Mouse (Mus musculus) megakaryocyte-erythroid progenitor cell, adult 5-6 weeks (primary cell): ENCODE results near the gene Tcam1. TPM values are rescaled to one million over a fixed set of nuclear protein-coding genes. Genes with fewer than 3 reads are reported as not detected.
A peak's percentile ranks its signal among the peaks of the same experiment; 100 is the strongest.
"Not testable (repeated sequence)": the region's sequence is repeated elsewhere in the genome, so short reads cannot be mapped to it uniquely, and the experiment has no call there.

Experiments
- ATAC-seq: replicated peaks from 2 replicates; pipeline ENCODE4 v1.8.0; 2016; ENCODE audit warnings: mild to moderate bottlenecking, inconsistent platforms; ENCODE audit not compliant: severe bottlenecking, poor library complexity, low FRiP score, low TSS enrichment
- total RNA-seq, 2 experiments: library from RNA; stranded (forward) in 1 of 2; stranded (reverse) in 1 of 2; fragments of 200-1000, 215-1000 nt in 1 of 2; fragments of >200 nt in 1 of 2; fragmentation: Nextera tagmentation in 1 of 2; gene quantifications; 2 replicates each; pipeline ENCODE4 v1.2.3; 2014 to 2017

Gene Tcam1
- total RNA-seq (2014; fragmentation: Nextera tagmentation) (1.4 and 3.5 TPM in 2 replicates), total RNA-seq (2017) (2.1 and 3.7 TPM in 2 replicates)

DNA sequence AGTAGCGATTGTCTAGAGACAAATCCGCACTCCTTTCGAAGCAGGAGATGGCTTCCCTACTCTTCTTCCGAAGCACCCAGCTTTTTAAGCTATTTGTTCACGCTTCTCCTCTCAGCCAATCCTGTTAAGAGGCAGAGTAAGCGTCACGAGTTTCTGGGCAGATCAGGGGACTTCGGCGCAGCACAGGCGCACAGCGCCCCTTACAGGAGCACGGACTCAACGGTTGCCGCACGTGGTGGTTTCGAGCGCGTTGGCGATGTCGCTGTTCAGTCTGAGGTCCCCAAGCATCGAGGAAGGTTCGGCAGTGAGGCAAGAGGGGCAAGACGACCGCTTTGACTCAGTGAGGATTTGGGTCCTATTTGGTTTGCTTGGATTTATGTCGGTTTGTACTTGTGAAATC is at the start of gene Tcam1:
Gene Tcam1, plus strand, starts transcription at position 219 of the 400 bp plus-strand sequence.
- ATAC-seq, result peak; percentile 77

DNA sequence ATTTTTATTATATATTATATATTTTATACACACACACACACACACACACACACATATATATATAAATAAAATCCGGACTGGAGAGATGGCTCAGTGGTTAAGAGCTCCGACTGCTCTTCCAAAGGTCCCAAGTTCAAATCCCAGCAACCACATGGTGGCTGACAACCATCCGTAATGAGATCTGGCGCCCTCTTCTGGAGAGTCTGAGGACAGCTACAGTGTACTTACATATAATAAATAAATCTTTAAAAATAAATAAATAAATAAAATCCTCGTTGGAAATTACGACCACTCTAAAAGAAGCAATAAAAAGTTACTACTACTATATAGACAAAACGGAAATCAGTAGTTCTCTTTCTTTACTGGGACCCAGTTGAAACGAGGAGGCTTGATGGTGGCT is 42.5 kb upstream of the Tcam1 start:
- ATAC-seq, result not testable (repeated sequence)

DNA sequence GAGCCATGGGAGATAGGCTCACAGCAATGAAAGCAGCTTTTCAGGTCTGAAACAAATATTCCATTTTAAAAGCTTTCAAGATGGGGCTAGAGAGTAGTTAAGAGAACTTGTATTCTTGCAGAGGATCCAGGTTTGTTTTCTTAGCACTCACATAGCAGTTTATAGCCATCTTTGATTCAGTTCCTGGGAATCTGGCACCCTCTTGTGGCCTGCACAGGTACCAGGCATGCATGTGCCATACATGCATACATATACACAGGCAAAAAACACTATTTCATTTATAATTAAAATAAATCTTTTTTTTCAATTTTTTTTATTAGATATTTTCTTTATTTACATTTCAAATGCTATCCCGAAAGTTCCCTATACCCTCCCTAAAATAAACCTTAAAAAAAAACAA is 29.6 kb upstream of the Tcam1 start:
- 0 out of 2 replicates have a peak, but pooled peaks have one; percentile 45 for ATAC-seq

DNA sequence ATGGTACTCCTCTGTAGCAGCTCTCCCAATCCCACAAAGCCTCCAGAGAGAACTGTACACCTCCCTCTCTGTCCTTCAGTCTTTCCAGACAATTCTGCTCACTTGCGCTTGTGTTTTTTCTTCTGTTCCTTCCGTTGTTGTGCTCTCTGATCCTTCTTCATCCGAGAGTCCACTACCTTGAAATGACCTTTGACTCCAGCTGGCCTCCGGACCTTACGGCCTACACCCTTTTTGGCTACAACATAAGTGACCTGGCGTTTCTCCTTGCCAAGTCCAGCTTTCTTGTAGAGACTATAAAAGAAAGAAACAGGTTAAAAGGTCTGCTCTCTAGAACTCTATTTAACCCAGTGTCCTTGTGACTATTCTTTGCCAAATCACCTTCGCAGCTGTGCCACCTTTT is 27.1 kb upstream of the Tcam1 start:
- ATAC-seq, result no peak

DNA sequence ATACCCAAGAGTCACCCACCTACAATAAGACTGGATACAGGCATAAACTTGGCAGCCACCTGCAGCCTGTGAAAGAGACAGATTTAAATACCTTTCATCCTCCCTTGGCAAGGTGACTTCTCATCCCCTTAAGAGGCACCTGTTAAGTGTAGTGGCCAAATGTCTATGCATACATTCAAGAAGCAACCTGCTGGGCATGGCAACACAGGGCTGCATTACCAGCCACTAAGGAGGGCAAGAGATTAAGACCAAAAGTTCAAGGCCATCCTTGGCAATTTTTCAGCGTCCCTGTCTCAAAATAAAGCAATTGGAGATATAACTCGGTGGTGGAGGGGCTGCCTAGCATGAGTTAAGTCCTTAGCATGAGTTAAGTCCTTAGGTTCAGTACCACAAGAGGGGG is 21.7 kb upstream of the Tcam1 start:
- no peak for ATAC-seq

DNA sequence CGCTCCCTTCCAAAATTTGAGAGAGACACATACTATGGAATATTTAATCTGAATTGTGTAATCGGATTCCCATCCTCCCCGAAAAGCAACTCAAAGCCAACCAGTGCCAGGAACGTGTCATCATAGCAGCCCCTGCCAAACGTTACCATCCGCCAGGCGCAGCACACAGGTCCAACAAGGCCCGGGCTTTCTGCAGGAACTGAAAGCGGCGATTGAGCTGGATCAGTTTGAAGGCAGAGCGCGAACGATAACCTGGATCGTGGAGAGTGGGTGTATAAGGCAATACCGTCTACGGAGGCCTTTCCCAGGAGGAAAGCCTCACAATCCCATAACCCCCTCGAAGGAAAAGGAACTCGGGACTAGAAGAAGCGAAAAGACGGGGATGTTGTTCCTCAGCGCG is 21.3 kb upstream of the Tcam1 start:
- ATAC-seq, result peak; percentile 19

DNA sequence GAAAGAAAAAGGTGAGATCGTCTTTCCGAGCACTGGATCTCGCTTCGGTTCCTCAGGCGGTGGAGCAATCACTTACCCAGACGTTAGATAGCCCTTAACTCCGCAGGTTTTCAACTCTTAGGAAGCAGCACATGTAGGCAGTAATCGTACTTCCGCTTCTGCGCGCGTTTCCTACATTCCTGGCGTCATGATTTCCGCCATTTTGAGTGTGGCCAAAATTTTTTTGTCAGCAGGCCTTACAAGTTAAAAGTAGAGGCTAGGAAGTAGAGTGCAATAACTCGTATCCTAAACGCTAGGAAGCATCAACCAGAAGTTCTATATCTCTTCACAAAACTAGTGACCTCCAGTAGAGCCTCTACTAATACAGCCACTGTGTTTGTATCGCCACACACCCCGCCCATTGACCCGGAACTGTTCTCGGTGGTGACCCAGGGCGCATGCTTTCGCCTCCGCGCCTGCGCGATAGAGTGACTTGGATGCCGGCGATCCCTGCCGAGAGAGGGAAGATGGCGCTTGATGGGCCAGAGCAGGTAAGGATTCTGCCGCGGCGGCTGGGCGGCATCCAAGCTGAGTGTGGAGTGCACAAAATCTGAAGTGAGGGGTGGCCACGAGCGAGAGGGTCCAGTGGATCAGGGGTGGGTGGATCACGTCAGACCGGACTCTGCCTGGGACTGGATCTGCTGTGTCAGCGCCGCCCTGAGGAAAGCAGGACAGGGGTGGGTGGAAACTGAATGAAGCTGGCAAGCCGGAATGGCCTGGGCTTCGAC is 20.6 kb upstream of the Tcam1 start, which contains the start of the genes Ftsj3 and Psmc5:
Gene Ftsj3, minus strand, starts transcription at position 395 of the 767 bp plus-strand sequence.
Gene Psmc5, plus strand, starts transcription at position 470 of the 767 bp plus-strand sequence.
- peak; percentile 92 for ATAC-seq

DNA sequence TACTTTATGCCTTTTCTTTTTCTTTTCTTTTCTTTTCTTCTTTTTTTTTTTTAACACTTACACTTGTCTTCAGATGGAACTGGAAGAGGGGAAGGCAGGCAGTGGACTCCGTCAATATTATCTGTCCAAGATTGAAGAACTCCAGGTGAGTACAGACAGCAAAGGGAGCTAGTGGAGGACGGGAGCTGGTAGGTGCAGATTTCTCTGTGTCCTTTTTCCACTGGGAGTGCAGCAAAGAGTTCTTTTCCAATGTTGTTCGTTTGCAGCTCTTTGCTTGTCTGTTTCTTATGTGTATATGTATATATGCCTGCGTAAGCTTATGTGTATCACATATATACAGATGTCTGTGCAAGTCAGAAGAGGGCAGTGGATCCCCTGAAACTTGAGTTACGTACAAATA is 19.7 kb upstream of the Tcam1 start:
- ATAC-seq, result no peak

DNA sequence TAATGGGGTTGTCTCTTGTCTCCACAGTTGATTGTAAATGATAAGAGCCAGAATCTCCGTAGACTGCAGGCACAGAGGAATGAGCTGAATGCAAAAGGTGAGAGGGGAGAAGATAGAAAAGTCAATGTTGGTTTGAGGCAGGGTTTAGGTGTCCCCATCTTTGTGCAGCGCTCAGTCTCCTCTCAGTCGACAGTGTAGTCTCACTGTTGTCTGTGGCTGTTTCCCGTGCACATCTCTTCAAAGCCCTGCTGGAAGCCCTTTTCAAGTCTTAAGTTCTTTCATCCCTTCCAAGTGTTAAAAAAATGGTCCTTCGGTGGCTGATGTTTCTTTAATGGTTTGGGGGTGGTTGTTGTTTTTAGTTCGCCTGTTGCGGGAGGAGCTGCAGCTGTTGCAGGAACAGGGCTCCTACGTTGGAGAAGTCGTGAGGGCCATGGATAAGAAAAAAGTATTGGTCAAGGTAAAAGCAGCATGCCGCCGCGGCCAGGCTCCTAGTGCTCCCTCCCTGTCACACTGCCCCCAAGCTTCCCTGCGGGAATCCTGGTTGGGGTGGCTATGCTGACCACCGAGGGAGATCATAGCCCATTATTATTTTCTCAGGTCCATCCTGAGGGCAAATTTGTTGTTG is 15.5 kb upstream of the Tcam1 start:
- no peak for ATAC-seq

DNA sequence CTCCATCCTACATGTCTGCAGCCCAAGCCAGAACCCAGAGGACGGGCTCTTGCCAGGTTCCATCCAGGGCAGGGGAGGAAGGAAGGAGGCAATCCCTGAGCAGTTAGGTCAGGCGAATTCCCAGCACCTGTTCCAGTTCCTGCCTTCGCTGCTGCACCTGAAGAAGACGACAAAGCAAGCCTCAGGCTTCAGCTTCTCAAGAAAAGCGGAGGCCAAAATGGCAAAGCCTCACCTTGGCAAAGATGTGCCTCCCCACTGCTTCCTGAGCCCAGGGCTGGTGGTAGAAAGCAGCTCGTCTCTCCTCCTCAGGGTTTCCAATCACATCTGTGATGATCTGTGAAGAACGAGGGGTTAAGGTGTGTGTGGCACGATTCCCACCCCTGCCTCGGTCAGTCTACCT is 12.5 kb upstream of the Tcam1 start:
- no peak for ATAC-seq

DNA sequence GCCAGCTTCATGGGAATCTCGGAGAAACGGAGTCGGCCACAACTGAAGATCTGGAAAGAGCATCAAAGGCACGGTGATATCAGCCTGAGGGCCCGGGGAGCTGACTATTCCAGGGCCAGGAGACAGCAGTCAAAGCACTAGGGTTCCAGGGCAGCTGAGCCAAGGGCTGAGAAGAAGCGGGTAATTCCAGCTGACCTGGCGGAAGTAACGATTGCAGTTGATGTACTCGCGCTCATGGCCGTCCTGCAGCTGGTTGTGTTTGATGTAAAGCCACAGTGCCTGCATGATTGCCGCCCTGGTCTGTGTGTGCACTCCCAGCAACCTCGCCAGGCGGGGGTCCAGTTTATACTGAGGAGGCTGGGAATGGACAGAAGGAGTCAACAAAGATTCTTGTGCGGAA is 11.5 kb upstream of the Tcam1 start:
- no peak for ATAC-seq

DNA sequence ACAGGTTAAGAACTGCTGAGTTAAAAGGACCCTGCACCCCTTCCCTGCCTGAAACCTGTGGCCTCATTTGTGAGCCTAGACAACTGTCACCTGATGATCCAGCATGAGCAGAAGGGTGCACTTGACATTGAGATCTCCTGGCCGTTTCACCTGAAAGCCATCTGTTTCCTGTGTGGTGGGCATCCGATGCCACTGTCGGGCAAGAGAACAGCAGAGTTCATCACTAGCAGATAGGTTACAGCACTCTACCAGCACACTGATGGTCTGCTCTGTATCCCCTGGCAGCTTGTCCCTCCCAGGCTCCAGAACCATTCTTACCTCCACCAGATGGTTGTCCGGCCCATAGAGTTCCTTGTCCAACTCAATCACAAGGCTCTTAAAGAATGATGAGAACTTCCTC is 10.9 kb upstream of the Tcam1 start:
- no peak for ATAC-seq

DNA sequence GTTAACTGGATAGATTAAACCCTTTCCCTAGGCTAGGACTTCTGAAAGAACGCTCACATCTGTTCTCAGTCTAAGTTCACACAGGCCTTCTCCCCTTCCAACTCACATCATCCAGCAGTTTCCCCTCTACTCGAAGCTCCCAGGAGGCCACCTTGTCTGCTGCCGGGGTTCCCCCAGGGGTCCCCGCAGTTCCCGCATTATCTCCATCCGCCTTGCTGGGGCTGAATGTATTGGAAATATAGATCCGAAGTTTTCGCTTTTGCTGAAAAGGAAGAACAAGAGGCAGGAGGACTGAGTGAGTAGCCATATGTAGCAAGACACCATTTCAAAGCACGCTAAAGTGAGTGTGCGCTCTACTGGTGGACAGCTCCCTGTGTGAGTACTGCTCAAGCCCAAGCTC is 10.0 kb upstream of the Tcam1 start:
- no peak for ATAC-seq

DNA sequence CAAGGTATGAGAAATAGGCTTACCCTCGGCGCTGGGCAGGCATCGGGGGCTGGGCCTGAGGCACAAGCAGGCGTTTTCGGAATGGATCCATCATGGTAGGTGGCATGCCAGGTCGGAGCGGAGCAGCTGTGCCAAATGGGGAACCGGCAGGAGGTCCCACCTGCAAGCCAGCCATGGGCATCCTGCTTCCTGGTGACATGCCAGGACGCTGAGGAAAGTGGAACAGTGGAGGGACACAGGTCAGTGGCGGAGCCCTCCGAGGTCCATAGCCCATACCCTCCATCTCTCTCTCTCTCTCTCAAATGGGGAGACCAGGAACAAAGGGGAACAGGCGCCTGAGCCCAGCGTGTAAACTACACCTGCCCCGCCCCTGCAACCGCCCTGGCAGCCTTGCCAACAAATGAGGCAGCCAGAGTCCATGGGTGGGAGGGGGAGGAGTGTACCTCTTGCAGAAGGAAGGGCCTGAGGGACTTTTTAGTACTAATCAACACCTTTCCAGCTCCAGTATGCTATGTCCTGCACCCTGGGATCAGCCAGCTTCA is 9.1 kb upstream of the Tcam1 start:
- ATAC-seq, result peak; percentile 73

DNA sequence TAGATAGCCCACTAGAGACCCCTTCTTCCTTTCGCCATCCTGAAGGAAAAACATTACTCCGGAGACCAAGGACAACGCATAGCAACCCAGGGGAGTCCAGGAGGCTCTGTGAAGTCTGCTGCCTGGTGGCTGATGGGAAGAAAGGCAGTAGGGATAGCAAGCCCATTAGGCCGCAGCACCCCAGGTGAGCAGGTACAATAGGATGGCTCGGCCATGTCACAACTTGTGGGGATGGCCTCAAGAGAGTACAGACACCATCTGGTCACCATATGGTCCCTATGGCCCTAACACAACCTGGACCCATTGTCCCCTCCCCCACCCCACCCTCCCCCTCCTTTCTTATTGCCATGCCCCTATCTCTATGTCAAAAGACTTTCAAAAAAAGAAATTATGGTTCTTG is 8.6 kb upstream of the Tcam1 start:
- no peak for ATAC-seq

DNA sequence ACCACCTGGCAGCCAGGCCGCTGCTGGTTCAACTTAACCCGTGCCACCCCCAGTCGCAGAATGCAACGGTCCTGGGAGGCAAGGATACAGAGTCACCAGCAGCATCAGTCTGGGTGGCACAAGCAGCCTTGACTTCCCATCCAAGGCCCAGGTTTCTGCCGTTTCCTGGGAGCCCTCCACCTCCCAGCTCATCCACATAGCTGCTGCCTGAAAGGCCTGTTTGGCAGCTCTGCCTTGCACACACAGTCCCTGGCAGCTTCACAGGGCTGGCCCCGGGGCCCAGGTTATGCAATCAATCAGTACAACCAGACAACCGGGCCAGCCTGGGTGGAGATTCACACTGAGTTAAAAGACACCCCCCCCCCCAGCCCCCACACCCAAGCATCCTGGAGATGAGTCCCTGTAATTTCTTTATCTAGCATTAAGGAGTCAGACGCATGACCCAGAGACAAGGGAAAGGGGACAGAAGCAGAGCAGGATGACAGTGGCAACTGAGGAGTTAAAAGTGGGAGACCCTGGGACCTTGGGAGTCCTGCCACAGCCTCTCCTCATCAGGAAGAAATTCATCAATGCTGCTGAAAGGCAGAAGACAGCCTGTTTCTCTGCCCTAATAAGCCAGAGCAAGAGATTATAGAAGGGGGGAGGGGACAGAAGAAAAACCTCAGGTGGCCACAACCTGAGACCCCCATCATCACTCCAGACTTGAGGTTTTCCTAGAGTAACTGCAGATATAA is 8.0 kb upstream of the Tcam1 start:
- no peak for ATAC-seq

DNA sequence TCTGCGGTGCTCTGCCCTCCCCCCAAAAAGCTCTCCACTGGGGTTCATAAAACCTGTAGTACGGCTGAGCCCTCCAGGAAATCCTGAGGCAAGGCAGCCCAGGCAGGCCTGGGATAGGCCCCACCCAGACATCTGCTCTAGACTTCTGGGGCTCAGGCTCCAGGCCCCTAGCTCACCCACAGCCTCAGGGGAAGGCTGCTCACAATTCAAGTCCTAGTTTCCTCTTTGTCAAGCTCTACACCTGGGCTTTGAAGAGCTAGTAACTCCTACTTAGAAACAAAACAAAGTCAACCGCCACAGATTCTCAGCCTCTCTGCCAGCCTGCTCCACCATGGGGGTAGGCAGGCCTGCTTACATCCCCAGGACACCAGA is 7.4 kb upstream of the Tcam1 start:
- no peak for ATAC-seq

DNA sequence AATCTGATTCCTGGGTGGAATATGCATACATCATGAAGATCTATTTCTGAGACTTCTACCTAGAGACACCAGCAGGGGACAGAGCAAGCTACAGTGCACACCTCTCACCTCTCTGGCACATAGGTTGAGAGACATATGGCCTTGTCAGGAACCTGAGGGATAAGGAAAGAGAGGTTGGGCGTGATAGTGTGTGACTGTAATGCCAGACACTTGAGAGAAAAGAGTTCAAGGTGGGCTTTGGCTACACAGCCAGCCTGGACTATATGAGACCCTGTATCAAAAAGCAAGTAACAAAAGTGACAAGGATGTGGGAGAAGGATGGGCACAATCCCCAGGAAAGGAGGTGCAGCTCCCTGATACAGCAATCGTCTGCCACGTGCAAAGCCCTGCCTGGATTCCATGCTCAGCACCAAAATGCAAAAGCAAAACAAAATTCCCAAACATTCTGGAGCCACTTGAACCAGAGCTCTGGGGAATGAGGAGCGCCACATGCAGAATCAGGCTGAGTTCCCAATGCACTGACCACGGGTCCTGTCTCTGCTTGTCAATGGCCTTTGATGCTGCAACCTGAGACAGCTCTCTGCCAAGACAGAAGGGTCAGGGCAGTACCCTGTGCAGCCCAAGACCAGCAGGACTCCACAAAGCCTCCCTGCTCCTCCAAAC is 5.2 kb upstream of the Tcam1 start:
- ATAC-seq, result no peak

DNA sequence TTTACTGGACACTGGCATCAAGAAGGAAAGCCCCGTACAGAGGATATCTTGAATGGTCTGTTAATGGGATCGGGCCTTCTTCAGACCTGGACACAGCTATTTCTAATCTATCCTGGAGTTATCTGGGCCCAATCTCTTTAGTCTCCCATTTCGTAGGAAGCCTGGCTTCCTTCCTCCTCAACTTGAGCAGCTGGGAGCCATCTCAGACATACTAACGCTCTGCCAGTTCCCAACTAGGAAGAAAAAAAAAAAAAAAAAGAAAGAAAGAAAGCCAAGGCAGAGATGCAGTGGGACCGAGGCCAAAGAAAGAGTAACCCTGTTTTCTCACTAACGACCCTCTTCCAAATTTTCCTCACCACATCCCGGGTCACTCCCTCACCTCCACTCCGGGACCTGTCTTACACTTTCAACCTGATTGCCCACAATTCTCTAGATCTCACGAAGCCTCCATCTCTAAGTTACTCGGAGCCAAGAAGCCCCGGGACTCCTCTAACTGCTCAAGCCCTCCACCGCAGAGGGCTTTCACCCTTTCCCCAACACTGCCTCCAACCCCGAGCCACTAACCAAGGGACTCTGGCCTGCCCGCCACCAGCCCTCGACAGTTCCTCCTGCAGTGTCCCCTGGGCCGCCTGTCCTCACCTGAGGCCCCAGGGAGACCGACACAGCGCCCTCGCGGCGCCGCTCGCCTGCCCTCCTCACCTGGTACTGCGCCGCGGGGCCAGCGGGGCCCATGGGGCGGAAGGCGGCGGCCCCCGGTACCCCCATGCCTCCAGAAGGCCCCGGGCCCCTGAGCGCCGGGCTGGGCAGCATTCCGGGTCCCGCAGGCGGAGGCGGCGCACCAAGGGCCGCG is 4.5 kb upstream of the Tcam1 start:
- no peak; the same call in 1 of the 2 replicates for ATAC-seq
